Mouse (Mus musculus): ENCODE results near the gene Fam198b.

- TF ChIP-seq EP300 (IDR thresholded peaks at IDR 0.05; ENCODE audit: low read depth), result no peak
- TF ChIP-seq CTCF (IDR thresholded peaks at IDR 0.05; ENCODE audit: low read depth), result peak; percentile 72
These were observed 442 bp downstream of the Fam198b start for GRCm38 (mm10) chr3:79884761-79885189.

Data from liver, postnatal 0 days (tissue).